Mouse (Mus musculus): ENCODE measurements at regions not wholly inside any gene's neighbourhood (a gene's known extent, or its start where the extent isn't known, plus 50 kb on each side); places are given as distances from the start of the nearest gene placed in this dataset.

DNA sequence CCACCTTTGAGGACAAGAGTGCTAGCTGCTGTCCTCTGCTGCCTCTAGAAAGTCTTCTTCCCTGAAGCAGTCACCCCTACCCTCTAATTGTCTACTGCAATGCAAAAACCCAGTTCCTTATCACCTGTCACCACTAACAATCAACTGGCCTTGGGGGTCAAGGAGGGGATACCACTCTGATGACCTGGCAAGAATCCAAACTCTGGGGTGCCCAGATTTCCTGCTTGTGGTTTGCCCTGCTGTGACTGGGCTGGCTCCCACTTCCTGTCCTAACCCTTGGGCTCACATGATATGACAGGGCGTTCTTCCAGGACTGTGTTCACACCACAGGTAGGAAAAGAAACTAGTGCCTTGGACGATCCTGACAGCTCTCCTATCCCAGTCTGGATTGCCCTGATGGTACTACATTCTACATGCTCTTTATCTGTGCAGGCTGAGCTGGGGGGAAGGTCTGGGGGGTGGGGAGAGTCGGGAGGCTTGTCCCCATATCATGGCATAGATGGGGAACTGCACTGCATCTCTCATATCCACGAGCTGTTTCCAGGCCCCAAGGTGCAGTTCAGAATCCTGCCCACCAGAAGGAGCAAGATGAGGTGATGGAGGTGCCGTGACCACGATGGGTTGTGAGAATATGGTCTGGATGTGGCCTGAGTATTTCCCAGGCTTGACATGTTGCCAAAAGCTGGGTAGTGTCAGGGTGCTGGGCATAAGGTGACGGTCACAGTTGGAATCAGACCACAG lies 81.0 kb downstream of the Maf start:
- ATAC-seq (replicated peaks; ENCODE audit: low FRiP score, low TSS enrichment, poor library complexity, severe bottlenecking) = 0 out of 2 replicates have a peak, but pooled peaks have one; percentile 7

- no peak for ATAC-seq (replicated peaks; ENCODE audit: low FRiP score, low TSS enrichment, poor library complexity, severe bottlenecking)
These were observed 82.5 kb downstream of the Maf start for GRCm38 (mm10) chr8:115625072-115625471.

GRCm38 (mm10) chr8:115618049-115618760 lies 89.4 kb downstream of the Maf start:
- ATAC-seq (replicated peaks; ENCODE audit: low FRiP score, low TSS enrichment, poor library complexity, severe bottlenecking) = peak; percentile 68

DNA sequence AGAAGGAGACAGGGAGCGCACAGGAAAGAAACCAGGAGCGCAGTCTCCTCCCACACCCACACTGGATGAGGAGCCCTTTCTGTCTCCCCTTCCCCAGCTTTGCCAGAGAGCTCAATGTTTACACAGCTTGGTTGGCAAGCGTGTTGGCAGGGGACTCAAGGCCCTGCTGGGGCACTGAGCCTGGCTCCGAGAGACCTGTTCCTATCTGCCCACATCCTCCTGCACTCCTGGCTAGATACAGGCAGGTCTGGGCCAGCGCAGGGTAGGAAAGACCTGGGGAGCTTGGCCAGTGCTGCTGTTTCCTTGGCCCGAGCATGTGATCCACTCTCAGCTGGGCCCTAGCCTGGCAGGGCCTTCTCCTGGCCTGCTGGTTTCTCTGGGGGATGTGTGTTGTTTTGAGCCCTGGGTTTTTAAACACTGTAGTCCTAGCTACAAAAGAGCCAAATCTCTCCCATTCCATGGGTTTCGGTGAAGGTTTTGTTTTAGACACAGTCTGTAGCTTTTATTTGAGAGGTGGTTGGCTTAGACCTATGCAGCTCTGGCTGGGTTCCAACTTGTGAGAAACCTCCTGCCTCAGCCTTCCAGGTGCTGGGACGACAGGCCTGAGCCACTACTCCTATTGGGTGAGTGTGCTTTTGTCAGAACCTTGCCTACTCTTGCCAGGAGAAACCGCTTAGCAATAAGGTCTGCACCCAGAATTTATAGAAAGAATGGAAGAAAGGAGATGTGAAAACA lies 90.6 kb downstream of the Maf start:
- ATAC-seq (replicated peaks; ENCODE audit: low FRiP score, low TSS enrichment, poor library complexity, severe bottlenecking) = no peak

DNA sequence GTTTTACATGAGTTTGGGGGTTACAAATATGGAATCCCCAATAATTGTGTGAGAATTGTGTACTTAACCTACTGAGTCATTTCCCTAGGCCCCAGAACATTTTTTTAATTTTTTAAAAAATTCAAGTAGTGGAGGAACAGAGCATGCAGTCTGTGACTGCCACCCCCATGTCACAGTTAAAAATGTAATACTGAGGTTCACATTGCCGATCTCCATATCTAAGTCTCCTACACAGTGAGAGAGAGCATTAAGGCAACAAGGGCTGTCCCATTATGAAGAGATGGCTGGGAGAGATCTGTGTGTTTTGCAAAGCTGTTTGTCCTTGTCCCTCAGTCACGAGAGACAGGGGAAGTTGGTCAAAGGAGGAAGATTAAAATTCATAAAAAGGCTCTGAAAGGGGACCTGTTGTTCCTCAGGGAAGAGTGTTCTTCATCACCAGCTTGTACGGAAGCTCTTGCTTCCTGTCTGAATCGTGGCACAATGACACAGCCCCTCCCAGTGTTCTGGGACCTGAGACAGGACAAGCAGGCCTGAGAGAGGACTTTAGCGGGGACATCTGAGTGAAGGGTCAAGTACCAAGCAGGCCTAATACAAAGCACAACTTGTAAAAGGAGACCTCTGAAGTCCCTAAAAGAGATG lies 93.5 kb downstream of the Maf start:
- no peak for ATAC-seq (replicated peaks; ENCODE audit: low FRiP score, low TSS enrichment, poor library complexity, severe bottlenecking)

DNA sequence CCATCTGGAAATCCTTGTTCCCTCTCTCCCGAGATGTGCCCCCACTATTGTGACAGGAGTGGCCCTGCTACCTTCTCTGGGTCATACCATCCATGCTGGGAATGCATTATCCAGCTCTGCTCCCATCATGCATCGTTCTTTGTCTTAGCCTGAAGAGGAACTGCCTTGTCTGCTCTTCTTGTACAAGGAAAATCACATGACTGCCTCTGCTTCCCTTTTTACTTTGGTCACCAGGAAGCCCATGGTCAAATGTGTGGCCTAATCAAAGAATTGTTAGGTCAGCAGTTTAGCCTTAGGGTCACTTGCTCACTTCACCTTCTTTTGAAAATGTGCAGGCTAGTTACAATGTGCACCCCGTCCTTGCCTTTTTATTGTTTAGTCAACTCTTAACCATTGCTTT lies 95.5 kb downstream of the Maf start:
- ATAC-seq (replicated peaks; ENCODE audit: low FRiP score, low TSS enrichment, poor library complexity, severe bottlenecking) = no peak

DNA sequence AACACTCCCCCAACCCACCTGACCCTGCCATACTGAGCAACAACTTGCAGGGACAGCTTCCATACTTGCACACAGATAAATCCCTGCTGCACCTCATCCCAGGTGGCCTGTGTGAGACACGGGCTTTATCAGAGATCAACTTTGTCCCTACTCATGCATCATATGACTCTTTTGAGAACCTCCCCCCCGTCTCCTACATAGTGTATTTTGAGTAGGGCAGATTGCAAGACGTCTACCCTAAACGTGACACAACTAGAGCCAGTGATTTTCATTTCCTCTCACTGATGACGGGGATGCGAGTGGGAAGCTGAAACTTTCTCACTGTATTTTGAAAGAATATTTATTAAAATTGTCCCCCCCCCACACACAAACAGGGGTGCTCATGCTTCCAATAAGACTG lies 107.8 kb downstream of the Maf start:
- no peak for ATAC-seq (replicated peaks; ENCODE audit: low FRiP score, low TSS enrichment, poor library complexity, severe bottlenecking)

DNA sequence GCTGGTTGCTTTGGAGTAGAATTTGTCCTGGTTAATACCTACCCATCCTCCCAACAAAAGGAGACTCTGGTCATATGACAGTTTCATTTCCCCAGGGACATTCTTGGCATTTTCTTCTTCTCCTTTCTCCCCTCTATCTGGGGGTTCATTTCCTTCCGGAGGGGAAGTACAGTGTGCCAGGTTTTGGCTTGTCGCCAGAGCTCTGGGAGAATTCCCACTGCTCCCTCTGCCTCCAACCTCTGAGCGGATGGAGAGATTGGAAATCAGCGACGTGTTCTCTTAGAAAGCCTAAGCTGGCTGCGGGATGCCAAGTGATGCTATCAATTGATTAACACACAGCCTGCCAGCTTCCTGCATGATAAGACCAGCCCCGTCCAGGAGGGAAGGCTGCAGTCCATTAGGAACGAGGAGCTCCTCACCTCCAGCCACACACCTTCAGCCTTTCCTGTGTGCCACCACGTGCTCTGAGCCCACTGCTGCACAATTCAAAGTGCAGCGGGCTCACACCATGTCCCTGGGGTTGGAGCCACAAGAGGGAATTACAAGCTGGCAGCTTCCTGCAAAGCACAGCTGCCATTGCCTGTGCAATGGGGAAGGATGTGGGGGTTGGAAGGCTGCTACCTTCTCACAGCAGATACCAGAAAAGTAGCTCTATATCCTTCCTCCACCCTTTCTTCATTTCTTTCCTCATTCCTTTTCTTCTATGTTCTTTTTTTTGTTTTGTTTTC lies 110.2 kb downstream of the Maf start:
- no peak for ATAC-seq (replicated peaks; ENCODE audit: low FRiP score, low TSS enrichment, poor library complexity, severe bottlenecking)

GRCm38 (mm10) chr8:115589721-115590120 lies 117.9 kb downstream of the Maf start:
- no peak for ATAC-seq (replicated peaks; ENCODE audit: low FRiP score, low TSS enrichment, poor library complexity, severe bottlenecking)

DNA sequence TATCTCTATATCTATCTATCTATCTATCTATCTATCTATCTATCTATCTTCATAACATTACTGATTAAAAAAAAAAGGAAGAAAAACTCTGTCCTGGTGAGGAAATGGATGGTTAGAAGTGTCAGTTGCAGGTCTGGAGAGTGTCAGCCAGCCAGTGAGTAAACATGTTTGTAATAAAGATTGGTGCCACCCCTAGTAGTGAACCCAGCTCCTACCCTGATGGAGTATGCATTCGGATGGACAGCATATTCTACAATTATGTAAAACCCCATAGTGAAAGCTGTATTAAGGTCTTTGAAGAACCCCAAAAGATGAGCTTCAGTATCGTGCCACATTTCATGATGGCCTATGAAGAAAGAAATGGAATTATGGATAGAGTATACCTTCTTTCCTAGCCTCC lies 118.5 kb downstream of the Maf start:
- peak; percentile 59 for ATAC-seq (replicated peaks; ENCODE audit: low FRiP score, low TSS enrichment, poor library complexity, severe bottlenecking)

DNA sequence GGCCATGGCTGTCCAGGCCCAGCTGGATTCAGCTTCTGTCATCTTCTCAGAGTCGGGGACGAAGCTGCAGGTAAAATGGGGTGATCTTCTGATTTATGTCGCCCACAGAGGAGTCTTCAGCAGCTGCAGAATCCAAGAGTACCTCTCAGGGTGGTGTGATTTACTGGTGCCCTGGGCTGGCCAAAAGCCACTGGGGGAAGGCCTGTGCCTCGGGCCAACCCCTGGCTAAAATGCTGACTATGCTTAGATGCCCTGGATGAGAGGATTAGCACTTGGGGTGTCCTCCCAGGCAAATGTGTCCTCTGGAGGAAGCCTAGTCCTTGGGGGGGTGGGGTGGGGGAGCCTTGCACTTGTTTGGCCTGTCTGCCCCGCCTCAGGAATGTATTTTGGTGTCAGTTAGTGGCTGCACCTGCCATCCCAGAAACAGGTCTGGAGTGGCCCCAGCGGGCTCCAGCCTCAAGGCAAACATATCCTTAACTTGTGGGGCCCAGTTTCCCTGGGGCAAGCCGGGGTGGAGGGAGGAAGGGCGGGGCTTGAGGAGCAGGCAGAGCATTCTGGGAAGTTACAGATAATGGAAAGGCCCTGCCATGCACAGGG lies 123.2 kb downstream of the Maf start:
- no peak for ATAC-seq (replicated peaks; ENCODE audit: low FRiP score, low TSS enrichment, poor library complexity, severe bottlenecking)

DNA sequence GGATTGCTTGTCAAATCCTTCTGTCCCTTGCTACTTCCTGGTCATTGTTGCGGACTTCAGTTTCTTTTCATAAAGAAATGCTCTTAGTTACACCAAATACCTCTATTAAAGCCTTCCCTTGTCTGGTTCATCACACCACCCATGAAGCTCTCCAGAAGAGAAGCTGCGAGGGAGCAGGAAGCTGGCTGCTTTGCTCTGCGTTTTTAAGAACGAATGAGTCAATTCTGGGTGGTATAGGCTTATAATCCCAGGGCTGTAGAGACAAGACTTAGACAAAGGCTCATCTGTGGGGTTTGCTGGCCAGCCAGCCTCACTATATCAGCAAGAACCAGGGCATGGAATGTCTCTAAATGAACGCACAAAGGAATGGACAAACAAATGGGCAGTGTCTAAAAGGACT lies 124.4 kb downstream of the Maf start:
- ATAC-seq (replicated peaks; ENCODE audit: low FRiP score, low TSS enrichment, poor library complexity, severe bottlenecking) = no peak

DNA sequence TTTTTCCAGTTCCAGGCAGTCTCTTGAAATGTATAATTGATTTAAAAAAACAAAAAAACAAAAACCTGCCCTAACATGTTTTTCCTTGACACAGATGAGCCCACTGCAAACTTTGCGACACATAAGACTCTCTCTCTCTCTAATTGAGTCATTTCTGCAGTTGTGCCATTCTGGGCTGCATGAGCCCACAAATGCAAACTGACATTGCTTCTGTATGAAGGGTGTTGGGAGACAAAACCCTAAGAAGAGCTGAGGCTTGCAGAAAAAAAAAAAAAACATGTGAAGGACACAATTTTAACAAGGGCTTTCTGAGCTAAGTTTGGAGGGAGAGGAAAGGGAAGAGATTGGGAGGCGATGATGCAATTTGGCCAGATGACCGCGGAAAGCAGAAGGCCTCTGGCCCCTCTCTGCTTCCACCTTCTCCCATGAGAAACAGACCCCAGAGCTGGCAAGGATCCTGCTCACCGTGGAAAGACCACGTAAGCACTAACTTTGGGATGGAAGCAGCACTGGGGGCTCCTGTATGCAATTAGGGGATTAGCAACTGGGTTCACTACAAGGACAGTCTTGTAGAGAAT lies 125.6 kb downstream of the Maf start:
- no peak for ATAC-seq (replicated peaks; ENCODE audit: low FRiP score, low TSS enrichment, poor library complexity, severe bottlenecking)

DNA sequence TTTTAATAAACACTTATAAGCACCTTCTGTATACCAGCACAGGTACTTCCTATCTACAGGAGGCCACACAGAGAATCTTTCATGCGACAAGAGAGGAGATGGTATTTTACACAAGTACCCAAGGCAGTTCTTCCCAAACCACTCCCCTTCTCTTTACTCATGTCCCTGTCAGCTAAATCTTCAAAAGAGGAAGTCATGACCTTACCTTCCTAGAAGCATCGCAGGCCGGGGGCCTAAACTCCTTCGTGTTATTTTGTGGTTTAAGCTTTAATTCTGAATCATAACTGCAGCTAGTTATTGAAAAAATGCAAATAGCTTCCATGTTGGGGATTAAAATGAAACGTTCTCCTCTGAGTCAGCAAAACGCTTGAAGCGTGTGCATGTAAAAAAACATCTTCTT lies 139.2 kb downstream of the Maf start:
- ATAC-seq (replicated peaks; ENCODE audit: low FRiP score, low TSS enrichment, poor library complexity, severe bottlenecking) = no peak

DNA sequence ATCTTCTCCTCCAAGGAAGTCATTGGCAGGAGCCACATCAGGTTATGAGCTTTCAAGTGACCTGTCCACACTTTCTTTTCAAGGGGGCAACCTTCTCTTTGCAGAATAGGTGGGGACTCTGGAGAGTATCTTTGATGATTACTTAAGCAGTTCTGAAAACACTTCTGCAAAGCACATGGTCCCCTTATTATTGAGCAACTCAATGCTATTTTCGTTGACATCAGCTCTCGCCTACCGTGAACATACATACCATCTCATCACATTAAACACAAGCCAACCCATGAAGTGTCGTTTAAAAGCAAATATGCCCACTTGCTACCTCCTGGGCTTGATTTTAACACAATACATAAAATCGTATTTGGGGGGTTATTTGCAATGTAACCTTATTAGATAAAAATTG lies 141.8 kb downstream of the Maf start:
- ATAC-seq (replicated peaks; ENCODE audit: low FRiP score, low TSS enrichment, poor library complexity, severe bottlenecking) = no peak

DNA sequence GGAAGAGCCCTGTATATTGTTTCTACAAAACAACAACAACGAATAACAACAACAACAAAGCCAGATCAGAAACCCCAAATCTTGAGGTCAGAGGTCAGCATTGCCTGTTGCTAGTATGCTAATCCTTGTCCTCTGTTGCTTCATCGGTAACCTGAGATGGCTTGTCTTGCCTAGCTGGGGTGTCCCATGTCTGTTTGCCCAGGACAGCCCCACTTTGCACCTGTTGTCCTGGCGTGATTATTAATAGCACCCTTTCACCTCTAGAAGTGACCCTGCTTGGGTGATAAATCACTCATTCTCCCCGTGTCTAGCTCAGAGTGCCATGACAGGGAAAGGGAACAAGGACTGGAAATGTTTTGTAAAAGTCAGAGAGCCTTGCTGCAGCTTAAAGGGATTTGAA lies 145.2 kb downstream of the Maf start:
- ATAC-seq (replicated peaks; ENCODE audit: low FRiP score, low TSS enrichment, poor library complexity, severe bottlenecking) = no peak

- ATAC-seq (replicated peaks; ENCODE audit: low FRiP score, low TSS enrichment, poor library complexity, severe bottlenecking) = no peak
These were observed 146.3 kb downstream of the Maf start for GRCm38 (mm10) chr8:115560985-115561916.

DNA sequence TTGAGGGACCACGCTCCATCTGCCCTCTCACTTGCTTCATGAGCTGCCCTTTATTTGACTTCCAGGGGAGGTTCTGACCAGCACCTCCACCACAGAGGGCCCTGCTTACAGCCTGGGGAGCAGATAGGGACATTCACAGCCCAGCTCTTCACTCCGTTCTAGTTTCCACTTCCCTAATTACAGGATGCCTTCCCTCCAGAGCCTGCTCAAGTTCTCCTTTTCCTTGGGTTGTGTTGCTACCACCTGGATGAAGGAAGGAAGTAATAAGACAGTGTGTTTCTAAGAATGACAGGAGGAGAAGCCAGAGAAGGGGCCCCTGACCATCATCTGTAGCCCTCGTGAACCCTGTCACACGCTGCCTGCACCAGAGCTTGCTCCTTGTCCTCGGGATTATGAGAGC lies 152.1 kb downstream of the Maf start:
- no peak for ATAC-seq (replicated peaks; ENCODE audit: low FRiP score, low TSS enrichment, poor library complexity, severe bottlenecking)
